Mouse (Mus musculus) cerebellum, adult 8-10 months (tissue): ENCODE data around the gene 4930578C19Rik.
"Not testable (repeated sequence)": the region's sequence is repeated elsewhere in the genome, so short reads cannot be mapped to it uniquely, and the experiment has no call there.

ENCODE experiments used
- DNase-seq: peaks from one replicate; pipeline ENCODE4 v3.0.0; 2022

Gene 4930578C19Rik

DNA sequence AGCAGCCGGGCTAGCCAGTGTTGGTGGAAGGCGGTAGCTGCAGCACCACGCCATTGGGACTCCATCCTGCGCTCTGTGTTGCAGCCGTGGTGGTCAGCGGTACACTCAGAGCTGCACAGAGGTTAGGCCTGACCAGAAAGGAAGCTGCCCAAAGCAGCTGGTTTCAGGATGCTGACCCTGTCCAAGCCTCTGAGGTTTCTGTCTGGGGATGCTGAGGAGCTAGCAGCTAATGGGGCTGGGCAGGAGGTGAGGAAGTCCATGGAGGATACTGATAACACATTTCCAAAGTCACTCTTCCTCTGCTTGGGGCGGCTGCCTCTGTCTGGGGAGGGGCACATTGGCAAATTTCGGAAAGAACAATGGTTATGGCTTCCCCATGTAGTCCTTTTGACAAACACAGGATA, at the start of gene 4930578C19Rik:
Gene 4930578C19Rik, minus strand, starts transcription at position 200 of the 404 bp plus-strand sequence.
- DNase-seq, result no peak

DNA sequence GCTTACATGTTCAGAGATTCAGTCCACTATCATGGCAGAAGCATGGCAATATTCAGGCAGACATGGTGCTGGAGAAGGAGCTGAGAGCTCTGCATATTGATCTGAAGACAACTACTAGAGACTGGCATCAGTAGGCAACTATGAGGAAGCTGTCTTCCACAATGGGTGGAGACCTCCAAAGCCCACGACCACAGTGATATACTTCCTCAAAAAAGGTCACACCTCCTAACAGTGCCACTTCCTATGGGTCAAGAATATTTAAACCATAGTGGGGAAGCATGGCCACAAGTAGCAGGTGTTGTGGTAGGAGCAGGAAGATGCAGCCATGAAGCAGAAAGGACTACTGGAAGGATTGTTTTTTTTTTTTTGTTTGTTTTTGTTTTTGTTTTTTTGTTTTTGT, 6.5 kb upstream of the 4930578C19Rik start:
- no peak for DNase-seq

DNA sequence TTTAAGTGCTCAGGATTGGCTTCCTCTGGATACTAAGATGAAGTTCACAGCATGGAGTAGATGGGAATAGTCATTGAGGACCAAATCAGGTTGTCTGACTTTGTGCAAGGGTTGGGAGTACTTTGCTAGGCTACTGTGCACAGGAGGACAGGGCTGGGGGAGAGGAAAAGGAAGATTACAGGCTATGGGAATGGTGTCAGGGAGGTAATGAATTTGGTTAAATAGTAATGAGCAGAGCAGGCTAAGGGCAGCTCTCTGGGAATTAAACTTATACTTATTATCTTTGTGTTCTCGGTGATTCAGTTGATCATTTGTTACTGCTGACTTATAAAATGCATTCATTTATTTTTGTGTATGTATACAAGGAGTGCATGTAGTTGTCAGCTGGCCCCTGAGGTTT, 1.7 kb upstream of the 4930578C19Rik start:
- DNase-seq, result no peak

DNA sequence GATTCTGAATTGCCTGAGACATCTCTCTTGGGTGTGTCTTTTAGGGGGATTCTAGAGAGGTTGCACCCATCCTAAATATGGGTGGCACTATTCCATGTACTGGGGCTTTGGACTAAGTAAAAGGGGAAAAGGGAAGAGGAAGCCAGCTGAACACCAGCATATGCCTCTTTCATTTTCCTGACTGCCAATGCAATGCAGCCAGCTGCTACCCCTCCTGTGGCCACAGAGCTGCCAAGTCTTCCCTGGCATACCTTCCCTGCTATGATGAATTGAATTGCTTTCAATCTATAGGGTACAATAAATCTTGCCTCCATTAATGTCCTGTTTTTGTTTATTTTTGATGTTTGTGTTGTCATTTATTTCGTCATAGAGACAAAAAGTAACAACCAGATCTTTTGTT, 9.6 kb downstream of the 4930578C19Rik start:
- DNase-seq, result peak; percentile 32

DNA sequence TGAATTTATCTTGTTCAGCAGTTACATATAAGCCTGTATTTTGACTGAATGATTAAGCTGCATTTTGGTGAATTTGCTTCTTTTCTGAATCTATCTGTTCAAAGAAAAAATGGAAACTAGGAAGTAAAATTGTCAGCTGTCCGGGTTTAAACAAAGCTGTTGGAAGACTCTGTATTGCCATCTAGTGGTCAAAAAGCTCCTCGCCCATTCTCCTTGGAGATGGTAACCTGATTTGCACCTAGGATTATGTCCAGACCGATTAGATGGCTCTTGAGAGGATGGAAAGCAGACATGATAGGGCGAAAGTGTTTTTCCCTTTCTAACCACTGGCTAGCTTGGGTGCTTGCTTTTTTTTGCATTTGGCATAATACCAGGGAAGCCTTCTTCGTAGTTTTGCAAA, 19.1 kb downstream of the 4930578C19Rik start:
- DNase-seq, result peak; percentile 70

DNA sequence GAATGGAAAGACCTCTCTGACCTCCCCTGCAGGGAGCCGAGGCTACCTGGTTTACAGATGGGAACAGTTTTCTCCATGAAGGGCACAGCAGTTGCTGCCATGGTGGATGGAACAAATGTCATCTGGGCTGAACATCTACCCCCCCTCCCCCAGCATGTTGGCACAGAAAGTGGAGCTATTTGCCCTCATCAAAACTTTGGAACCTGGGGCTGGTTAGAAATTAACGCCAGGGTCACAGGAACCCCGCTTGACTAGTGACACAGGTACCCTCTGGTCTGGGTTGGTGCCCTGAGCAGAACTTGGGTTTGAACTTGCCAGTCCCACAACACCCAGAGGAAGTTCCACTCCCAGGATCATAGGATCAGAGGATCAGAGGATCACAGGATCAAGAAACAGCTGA, 35.7 kb downstream of the 4930578C19Rik start:
- DNase-seq, result no peak

DNA sequence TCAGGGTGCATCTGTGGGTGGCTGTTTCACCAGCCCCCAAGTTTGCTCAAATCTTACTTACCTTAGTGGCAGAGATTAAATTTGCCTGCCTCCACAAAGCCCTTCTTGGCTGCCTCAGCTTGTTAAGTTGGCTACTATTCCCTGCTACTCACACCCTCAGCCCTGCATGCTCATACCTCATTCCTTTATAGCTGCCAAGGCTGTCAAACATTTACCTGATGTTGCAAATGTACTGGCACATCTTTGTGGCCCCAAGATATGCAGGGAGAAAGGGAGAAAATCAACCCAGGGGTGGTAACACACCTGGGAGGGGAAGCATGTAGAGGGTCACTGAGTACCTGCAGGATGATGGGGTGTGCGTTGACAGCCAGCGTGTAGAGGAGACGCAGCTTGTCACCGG, 38.0 kb downstream of the 4930578C19Rik start:
- no peak for DNase-seq

DNA sequence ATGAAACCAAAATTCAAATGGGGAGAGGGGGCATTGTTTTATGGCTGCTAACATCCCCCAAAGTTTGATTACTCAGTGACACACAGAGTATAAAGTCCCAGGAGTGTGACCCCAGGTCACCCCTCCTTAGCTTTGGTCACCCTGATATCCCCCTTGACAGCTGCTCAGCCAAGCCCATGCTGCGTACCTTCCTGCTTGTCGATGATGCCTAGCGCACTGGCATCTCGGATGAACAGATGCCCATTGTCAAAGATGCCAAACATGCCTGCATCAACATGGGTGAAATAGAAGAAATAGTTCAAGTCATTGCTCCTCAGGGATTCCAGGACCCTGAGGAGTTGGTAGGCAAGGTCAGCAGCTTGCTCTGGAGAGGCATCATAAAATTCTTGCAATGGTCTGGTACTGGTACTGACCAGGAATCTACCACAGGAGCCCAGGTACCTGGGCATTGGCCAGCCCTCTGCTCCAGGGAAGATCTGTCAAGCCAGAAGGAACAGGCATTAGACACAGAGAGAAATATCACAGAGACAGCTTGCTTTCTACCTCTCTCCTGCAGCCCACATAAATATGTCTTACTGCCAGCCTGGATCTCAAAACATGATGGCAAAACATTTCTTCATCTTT, 40.9 kb downstream of the 4930578C19Rik start:
- peak; percentile 47 for DNase-seq

DNA sequence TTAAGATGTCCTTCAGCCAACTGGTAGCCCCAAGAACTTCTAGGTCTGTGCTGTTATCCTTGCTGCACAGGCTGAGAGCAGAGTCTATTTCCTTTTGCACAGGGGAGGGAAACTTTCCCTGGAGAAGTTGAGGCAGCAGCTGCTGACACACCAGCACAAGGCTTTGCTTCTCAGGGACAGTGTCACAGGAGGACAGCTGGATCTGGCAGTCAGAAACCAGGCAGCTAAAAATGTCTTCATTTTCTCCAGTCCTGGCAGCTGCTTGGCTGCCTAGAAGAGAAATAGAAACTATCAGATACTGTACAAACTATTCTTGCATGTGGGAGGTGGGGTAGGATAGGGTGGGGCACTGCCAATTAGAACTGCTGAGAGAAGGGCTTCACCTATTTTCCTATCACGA, 42.2 kb downstream of the 4930578C19Rik start:
- no peak for DNase-seq

DNA sequence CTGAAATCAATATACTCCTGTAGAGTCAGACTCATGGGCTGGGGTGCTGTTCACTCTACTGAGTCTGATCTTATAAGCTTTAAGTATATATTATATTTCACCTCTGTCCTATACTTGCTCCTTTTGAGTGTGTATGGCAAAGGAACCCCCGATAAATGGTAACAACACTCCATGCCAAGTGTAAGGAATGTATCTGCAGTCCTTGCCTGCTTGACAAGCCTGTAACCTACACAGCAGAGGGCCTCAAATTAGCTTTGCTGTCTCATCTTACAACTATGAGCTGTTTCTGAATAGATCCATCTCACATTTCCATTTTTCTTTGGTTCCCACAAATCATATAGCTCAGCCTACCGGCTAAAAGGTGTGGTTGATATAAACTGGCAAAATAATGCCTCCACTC, 46.6 kb downstream of the 4930578C19Rik start:
- DNase-seq, result no peak

DNA sequence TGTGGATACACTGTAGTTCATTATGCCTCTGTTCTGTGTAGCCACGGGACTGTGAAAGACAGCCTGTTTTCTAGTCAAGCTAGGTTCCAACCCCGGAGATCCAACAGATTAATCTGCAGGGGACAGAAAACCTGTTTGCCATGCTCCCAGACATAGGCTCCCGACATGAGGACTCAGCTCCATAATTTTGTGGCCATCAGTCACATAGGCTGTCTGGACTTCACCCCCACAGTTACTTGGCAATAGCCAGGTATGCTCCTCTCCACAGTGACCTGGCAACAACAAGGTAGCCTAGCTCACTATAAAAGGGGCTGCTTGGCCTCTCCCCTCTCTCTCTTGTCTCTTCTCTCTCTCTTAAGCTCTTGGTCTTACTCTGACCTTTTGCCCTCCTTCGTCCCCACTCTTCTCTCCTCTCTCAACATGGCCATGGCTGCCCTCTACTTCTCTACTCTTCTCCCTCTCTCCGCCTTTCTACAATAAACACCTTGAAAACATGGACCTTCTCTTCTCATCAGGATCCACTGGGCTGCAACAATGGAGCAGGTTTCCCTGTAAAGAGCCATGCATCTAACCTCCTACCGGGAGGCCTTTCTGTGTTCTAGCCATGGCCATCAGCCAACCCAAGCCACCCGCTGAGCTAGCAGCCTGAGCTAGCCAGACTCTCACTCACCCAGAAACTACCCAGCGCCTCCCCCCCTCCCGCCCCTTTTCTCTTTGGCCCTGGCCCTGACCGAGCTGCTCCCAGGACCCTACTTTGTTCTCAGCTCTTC, 49.9 kb downstream of the 4930578C19Rik start:
- DNase-seq, result peak; percentile 51

DNA sequence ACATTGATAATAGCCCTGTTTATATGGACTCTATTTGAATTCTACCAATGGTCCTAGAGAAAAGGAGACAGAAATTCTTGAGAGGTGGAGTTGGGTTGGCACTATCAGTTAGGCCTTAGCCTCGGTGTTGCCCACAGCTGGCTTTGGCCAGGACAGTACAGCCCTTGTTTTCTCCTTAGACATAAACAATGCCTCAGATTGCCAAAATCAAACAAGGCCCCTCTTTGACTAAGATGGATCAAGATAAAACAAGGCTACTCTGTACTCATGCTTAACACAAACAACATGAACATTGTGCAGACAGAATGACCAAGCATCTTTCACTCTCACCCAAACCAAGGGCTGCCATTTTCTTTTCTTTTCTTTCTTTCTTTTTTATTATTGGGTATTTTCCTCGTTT, 51.6 kb downstream of the 4930578C19Rik start:
- no peak for DNase-seq

DNA sequence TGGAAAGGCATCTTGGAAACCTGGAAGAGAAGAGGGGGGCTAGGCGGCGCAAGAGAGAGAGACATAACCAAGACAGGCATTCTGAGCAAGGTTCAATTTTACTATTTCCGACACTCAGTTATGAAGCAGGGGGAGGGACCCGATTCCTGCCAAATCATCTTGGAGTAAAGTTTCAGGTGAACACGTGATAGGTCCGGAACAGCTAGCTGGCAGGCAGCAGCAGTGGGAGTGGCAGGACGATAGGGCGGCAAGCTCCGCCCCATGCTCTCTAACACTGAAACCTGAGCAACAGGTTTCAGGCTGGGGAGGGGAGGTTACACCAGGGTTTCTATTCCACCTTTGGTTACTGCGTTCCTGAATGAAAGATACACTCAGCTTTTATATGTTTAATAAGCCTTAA, 58.9 kb downstream of the 4930578C19Rik start:
- no peak for DNase-seq

DNA sequence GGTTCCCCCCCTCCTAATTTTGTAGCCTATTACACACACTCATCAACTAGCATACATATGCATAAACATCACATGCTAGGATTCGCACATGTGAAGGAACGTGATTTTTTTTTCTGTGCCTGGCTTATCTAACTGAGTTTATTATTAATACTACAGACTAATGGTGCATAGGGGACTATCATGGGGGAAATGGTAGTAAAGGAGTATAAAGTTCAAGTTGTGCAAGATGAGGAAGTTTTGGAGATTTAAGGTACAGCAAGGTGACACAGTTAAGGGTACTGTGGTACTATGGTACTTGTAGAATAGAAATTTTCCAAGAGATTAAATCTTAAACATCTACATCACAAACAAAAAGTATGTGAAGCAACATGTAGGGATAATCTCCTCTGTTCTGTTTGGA, 64.5 kb downstream of the 4930578C19Rik start:
- no peak for DNase-seq

DNA sequence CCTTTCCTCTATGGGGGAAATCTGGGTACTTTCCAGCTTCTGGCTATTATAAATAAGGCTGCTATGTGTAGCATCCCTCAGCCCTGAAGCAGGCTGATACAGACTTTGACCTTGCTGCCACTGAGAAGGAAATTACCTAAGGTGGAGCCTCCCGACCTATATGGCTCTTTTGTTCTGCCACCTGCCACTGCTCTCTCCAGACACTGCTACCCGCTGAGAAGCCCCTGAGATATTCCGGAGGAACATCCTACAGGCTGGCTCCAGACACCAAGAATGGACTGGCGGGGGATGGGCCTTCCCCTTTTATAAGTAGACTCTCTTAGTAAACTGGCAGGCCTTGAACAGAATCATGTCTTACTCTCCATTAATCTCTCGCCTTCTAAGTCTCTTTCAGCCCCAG, 77.0 kb downstream of the 4930578C19Rik start:
- DNase-seq, result not testable (repeated sequence)
